Mouse (Mus musculus) spleen, adult 2 months (tissue): ENCODE data around the gene Csgalnact2.

Experiments used
- CTCF ChIP-seq: fragments of 200-500 bp; IDR thresholded peaks from 2 replicates; pipeline ENCODE4 v1.5.1; 2011; ENCODE audit warnings: mild to moderate bottlenecking, inconsistent platforms; ENCODE audit not compliant: insufficient read depth, insufficient read length, insufficient replicate concordance; ENCODE audit errors: extremely low read depth
- POLR2A ChIP-seq: fragments of 200-500 bp; IDR thresholded peaks from 2 replicates; pipeline ENCODE4 v1.6.1; 2011; ENCODE audit warnings: low read depth, low read length, inconsistent platforms

DNA sequence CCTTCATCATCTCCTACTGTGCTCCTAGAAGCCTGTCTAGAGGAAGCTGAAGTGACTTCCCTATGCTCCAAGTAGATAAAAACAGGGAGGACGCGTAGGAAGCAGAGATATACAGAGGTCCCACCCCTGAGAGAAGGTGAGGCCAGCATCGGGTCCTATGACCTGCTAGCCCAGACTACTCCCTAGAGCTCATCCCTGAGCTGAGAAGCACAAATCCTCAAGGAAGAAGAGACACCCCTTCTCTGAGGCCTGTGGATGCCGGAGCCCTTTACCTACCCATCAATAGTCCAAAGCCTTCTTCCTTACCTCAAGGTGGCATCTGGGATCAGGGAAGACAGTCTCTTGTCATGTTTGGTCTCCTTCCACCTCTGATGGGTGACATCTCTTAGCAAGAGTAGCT, 58.2 kb downstream of the Csgalnact2 start:
- TF ChIP-seq CTCF = no peak
- TF ChIP-seq POLR2A = no peak
